ENCODE assay signal across 10 mouse cellular contexts in the genomic region with DNA sequence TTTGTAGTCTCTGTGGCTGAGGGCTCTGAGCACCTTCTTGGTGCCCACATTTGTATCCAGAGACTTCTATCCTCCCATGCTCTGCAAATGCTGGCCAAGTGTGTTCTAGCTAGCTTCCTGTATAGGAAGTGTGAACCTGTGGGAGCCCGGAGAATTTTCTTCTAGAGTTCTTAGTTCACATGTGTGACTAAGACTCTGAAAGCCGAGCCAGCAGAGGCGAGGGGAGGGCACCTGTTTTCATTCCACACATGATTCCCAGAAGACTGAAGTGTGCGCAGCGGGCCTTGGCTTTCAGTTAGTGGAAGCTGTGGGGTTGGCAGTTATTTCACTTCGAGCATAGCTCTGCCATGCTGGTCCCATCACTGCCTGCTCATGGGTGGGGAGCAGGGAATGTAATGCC. TPM values are rescaled to one million over a fixed set of nuclear protein-coding genes. Genes with fewer than 3 reads are reported as not detected.
DNase-seq lines count a peak whose midpoint lies in the region; ATAC-seq lines count a peak whose summit lies in the region.
"Had no signal": no experiment of that assay in that cellular context is flagged by ENCODE, and none has a peak within 500 bp of the region (broad histone marks: within the 10 kb centered on the region; RNA-seq: fewer than 3 reads in every experiment).

No protein-coding gene starts in this region.

- no peaks in the 10 kb centered on the region for H3K27me3 ChIP-seq in midbrain, embryonic 13.5 days
- H3K27me3 ChIP-seq: Patski had no signal

- no peak overlapping the region for H3K27ac ChIP-seq in midbrain, embryonic 13.5 days

- 68% methylated on average over 6 of the region's 6 CpGs for WGBS in midbrain, embryonic 13.5 days

- DNase-seq in 3T3-L1 (ENCODE audit: low read depth, low spot score) (peak; percentile 17), MN1 (ENCODE audit: low spot score) (peak; percentile 18)
- DNase-seq in frontal cortex, postnatal 36 days (ENCODE audit: low spot score in 2 of 2): peak; percentile 49 to 71
- no peak for DNase-seq in ovary, postnatal 14 days (ENCODE audit: low spot score)
- no peak for DNase-seq in adrenal gland, adult 2 months
- DNase-seq: kidney, postnatal 14 days; thymus, adult 18-20 months had no signal

- no peaks in the 10 kb centered on the region for H3K9me3 ChIP-seq in midbrain, embryonic 13.5 days

- peak overlapping the region; percentile 99 for H3K9ac ChIP-seq in midbrain, embryonic 13.5 days (replicated peaks)

- no peak for ATAC-seq in midbrain, embryonic 13.5 days
- ATAC-seq in erythroblast, adult 5-6 weeks (replicated peaks; ENCODE audit: low FRiP score, poor library complexity, severe bottlenecking): no peak
- ATAC-seq: Patski had no signal

- H3K4me1 ChIP-seq in midbrain, embryonic 13.5 days (replicated peaks): peaks cover 58% of the 10 kb centered on the region

- H3K4me3 ChIP-seq in midbrain, embryonic 13.5 days (replicated peaks): peak overlapping the region; percentile 90

- peaks cover 23% of the 10 kb centered on the region for H3K36me3 ChIP-seq in midbrain, embryonic 13.5 days

- H3K4me2 ChIP-seq in midbrain, embryonic 13.5 days (replicated peaks): peak overlapping the region; percentile 76

RNA-seq across cellular contexts. Expression of gene Dclk1, which starts 1.9 kb away (rescaled TPM):
- 238 and 242 TPM in 2 replicates for polyA plus RNA-seq in midbrain, embryonic 13.5 days (2015; fragmentation: Nextera tagmentation; extraction: Ambion mirVana)
- 1 to 10 TPM; 2.6 to 6.3 TPM for total RNA-seq in adrenal gland, adult 2 months (2021)
- polyA plus RNA-seq in adrenal gland, adult 2 months (2012; rRNA removed): 0.26 and 0.52 TPM in 2 replicates
- not detected in 2 replicates for total RNA-seq in erythroblast, adult 5-6 weeks (2015; ENCODE audit: low replicate concordance)
- not detected in 2 replicates for total RNA-seq in erythroblast, adult 5-6 weeks (2017; ENCODE audit: low replicate concordance)

Comparison
In these comparisons a context has a peak if more than half of its experiments do, and no peak if none do; other contexts are left out.
1. DNase-seq: peak in 3T3-L1 (single experiment), MN1 (single experiment) and frontal cortex, postnatal 36 days (2 of 2); none in ovary, postnatal 14 days (single experiment) and adrenal gland, adult 2 months (single experiment).